Mouse (Mus musculus) myocyte (in vitro differentiated cells): ENCODE results near the gene Cysrt1.

Experiments used
- CEBPB ChIP-seq: IDR thresholded peaks from 2 replicates; pipeline ENCODE4 v1.6.1; 2011; ENCODE audit warnings: mild to moderate bottlenecking, moderate library complexity; ENCODE audit not compliant: poor library complexity, insufficient read depth, severe bottlenecking
- E2F4 ChIP-seq: IDR thresholded peaks from one replicate; pipeline ENCODE4 v1.6.1; 2011; ENCODE audit warnings: mild to moderate bottlenecking, control low read depth, moderate library complexity; ENCODE audit not compliant: insufficient read depth
- MAX ChIP-seq: IDR thresholded peaks from one replicate; pipeline ENCODE4 v1.6.1; 2011; ENCODE audit warnings: low read depth, mild to moderate bottlenecking, control low read depth
- MYOD1 ChIP-seq, 3 experiments: IDR thresholded peaks; one replicate each; pipeline ENCODE4 v1.6.1; 2011; ENCODE audit warnings: control low read depth in 2 of 3, low read depth in 2 of 3, mild to moderate bottlenecking in 2 of 3, moderate library complexity in 1 of 3; ENCODE audit not compliant: insufficient read length in 2 of 3, control insufficient read depth in 1 of 3
- POLR2A ChIP-seq: IDR thresholded peaks from one replicate; pipeline ENCODE4 v1.6.1; 2011; ENCODE audit warnings: low read depth, mild to moderate bottlenecking, control low read depth, moderate library complexity; ENCODE audit not compliant: insufficient read length
- POLR2AphosphoS2 ChIP-seq: IDR thresholded peaks from one replicate; pipeline ENCODE4 v1.6.1; 2011; ENCODE audit warnings: low read depth, control low read depth; ENCODE audit not compliant: insufficient read length
- REST ChIP-seq: IDR thresholded peaks from one replicate; pipeline ENCODE4 v1.6.1; 2011; ENCODE audit warnings: mild to moderate bottlenecking, control low read depth, moderate library complexity; ENCODE audit not compliant: insufficient read depth, insufficient read length
- TCF12 ChIP-seq: IDR thresholded peaks from one replicate; pipeline ENCODE4 v1.6.1; 2011; ENCODE audit warnings: mild to moderate bottlenecking, control low read depth; ENCODE audit not compliant: poor library complexity, insufficient read depth, severe bottlenecking
- TCF3 ChIP-seq: IDR thresholded peaks from one replicate; pipeline ENCODE4 v1.6.1; 2011; ENCODE audit warnings: low read depth, control low read depth; ENCODE audit not compliant: insufficient read length
- USF1 ChIP-seq: IDR thresholded peaks from one replicate; pipeline ENCODE4 v1.6.1; 2011; ENCODE audit warnings: low read depth, mild to moderate bottlenecking, control low read depth, moderate library complexity

DNA sequence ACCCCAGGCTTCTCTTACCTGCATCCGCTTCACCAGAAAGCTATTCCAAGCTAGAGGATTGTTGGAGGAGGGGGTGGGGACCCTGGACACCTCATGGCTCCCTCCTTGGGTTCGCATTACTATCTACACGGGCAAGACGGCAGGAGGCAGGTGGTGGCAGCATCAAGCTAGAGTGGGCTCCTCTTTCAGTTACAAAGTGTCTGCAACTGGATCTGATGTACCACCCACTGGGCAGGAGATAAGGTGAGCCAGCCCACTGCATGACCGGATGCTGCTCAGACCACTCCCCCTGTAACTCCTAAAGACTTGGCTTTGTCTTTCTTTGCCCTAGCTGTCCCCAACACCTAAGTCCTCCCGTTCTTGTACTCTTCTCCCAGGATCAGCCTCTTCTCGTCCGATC is 5.6 kb downstream of the Cysrt1 start, which contains the start of gene Rnf224:
- TF ChIP-seq POLR2A (no peak), MAX (no peak), USF1 (no peak), E2F4 (no peak), REST (no peak), MYOD1 (IDR thresholded peaks at IDR 0.05; ENCODE audit: control insufficient read depth in 1 of 3, insufficient read length in 2 of 3, low read depth in 2 of 3) (no peak), CEBPB (no peak), TCF12 (no peak), TCF3 (no peak), POLR2AphosphoS2 (no peak)
